9 mouse cellular contexts compared by ENCODE assay signal in the genomic region with DNA sequence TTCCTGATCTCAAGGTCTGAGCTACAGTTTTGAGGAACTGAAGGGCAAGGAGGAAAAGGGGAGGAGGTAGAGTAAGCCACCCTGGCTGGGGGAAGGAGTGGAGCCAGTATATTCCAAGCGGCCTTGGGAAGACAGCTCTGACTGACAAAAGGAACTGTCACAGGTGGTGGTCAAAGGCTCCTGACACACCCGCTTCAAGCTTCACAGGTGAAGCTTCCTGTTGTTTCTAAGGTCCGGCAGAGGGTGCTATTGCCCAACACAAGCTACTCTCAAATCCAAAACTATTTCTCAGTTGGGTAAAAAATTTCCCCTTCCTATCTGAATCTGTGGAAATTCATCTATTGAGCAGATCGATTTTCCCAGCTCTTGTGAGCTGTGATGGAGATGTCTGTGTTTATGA. TPM values are rescaled to one million over a fixed set of nuclear protein-coding genes. Genes with fewer than 3 reads are reported as not detected.
A peak's percentile ranks its signal among the peaks of the same experiment; 100 is the strongest.
DNase-seq lines count a peak whose midpoint lies in the region; TF ChIP-seq lines count a peak whose summit lies in the region.
"Had no signal": no experiment of that assay in that cellular context is flagged by ENCODE, and none has a peak within 500 bp of the region (broad histone marks: within the 10 kb centered on the region; RNA-seq: fewer than 3 reads in every experiment).

No protein-coding gene starts in this region.

- H3K9me3 ChIP-seq in E14TG2a.4 (ENCODE audit: low read length) = no peaks in the 10 kb centered on the region
- H3K9me3 ChIP-seq: limb, embryonic 15.5 days had no signal

- H3K4me1 ChIP-seq in E14TG2a.4 (replicated peaks; ENCODE audit: low read depth, low read length) = peaks cover 4% of the 10 kb centered on the region
- H3K4me1 ChIP-seq: limb, embryonic 15.5 days had no signal

- peak; percentile 42 for TF ChIP-seq CTCF in E14TG2a.4 (conservative IDR thresholded peaks at IDR 0.05; ENCODE audit: low read length)

- H3K36me3 ChIP-seq in E14TG2a.4 (ENCODE audit: insufficient read depth, low read length) = no peaks in the 10 kb centered on the region
- H3K36me3 ChIP-seq: limb, embryonic 15.5 days had no signal

- peak; percentile 6 to 12 for DNase-seq in layer of hippocampus, postnatal 14 days (ENCODE audit: low spot score in 2 of 2)
- no peak for DNase-seq in layer of hippocampus, adult 9-11 months
- DNase-seq in WW6 (ENCODE audit: low read depth, low spot score) = peak; percentile 34
- peak; percentile 11 for DNase-seq in large intestine, adult 2 months (ENCODE audit: low read depth, low spot score)
- DNase-seq in ovary, adult 18-20 months (ENCODE audit: low spot score) = no peak
- DNase-seq in c-Kit-positive CD71-positive TER-119-positive erythroid progenitor cells, embryonic 14.5 days (ENCODE audit: low spot score) = no peak

- H3K27me3 ChIP-seq in E14TG2a.4 (ENCODE audit: insufficient read depth, low read length) = no peaks in the 10 kb centered on the region
- H3K27me3 ChIP-seq: limb, embryonic 15.5 days had no signal

- WGBS in large intestine, adult 2 months = 11% methylated on average over 4 of the region's 4 CpGs

- no peak overlapping the region for H3K4me3 ChIP-seq in E14TG2a.4 (replicated peaks; ENCODE audit: low read length)
- H3K4me3 ChIP-seq: erythroblast, embryonic 14.5 days; limb, embryonic 15.5 days had no signal

RNA-seq across cellular contexts. Expression of gene C1qtnf3, which starts 31.1 kb away (rescaled TPM):
- under 1 TPM in 1 of 2 experiments, not detected in 1; 0.53 TPM for total RNA-seq in layer of hippocampus, postnatal 14 days (2021)
- 2.2 and 4.1 TPM in 2 replicates for polyA plus RNA-seq in large intestine, adult 2 months (2012; rRNA removed)
- polyA plus RNA-seq: erythroblast, embryonic 14.5 days had no signal

Comparison
In these comparisons a context has a peak if more than half of its experiments do, and no peak if none do; other contexts are left out.
1. DNase-seq: peak in layer of hippocampus, postnatal 14 days (2 of 2), WW6 (single experiment) and large intestine, adult 2 months (single experiment); none in layer of hippocampus, adult 9-11 months (single experiment), ovary, adult 18-20 months (single experiment) and c-Kit-positive CD71-positive TER-119-positive erythroid progenitor cells, embryonic 14.5 days (single experiment).